Mouse (Mus musculus): ENCODE data around the gene Efcab14.

The Efcab14 gene

GRCm38 (mm10) chr4:115777627-115778026 lies 40.1 kb downstream of the Efcab14 start:
- CTCF ChIA-PET, result interaction anchor here (0.7 kb wide), 1 partner anchor 18 kb away, joined by 4 read pairs; no protein-coding TSS in a partner anchor

DNA sequence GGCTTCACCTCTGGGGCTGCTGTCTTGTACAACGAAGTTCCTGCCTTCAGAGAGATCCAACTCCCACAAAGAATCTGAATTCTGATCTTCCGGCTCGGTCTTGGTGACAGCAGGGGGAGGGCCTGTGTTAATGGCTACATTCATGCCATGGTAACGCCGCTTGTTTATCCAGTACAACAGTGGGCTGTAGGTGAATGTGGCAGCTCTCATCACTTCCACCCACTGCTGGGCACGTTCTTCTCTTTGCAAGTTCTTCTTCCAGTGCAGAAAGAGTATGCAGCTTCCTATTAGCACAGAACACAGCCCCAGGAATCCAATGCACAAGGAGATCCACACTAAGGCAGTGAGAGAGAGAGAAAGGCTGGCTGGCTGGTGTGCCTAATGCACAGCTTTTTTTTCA lies 42.7 kb downstream of the Efcab14 start:
- CTCF ChIA-PET, result no interaction called here

DNA sequence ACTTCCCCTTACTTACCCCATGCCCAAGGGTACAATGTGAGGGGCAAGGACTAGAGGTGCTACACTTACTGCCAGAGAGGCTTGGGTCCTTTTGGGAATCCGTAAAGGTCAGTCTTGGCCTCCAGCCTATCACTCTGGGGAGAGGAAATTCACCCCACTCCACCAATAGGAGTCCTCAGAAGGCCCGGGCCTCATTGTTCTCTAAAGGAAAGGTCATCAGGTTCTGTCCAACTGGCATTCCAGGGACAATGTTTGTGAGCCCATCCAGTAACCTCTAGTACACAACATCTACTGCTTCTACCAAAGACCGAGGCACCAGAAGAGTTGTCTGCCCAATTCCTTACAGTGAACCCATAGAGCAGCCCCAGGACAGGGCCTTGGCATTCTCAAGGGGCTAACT lies 43.4 kb downstream of the Efcab14 start, which contains the start of gene Tex38:
TSS of gene Tex38 (minus strand) at position 101 of the 400 bp plus-strand sequence.
- CTCF ChIA-PET, result no interaction called here

- CTCF ChIA-PET, result interaction anchor here (0.6 kb wide), 1 partner anchor 27 kb away, joined by 3 read pairs; no protein-coding TSS in a partner anchor
These were observed 44.7 kb downstream of the Efcab14 start for GRCm38 (mm10) chr4:115782026-115782805.

GRCm38 (mm10) chr4:115784769-115785510 lies 47.4 kb downstream of the Efcab14 start, which contains the start of gene Atpaf1:
TSS of gene Atpaf1 (plus strand) at chr4:115784812.
- CTCF ChIA-PET, result no interaction called here

DNA sequence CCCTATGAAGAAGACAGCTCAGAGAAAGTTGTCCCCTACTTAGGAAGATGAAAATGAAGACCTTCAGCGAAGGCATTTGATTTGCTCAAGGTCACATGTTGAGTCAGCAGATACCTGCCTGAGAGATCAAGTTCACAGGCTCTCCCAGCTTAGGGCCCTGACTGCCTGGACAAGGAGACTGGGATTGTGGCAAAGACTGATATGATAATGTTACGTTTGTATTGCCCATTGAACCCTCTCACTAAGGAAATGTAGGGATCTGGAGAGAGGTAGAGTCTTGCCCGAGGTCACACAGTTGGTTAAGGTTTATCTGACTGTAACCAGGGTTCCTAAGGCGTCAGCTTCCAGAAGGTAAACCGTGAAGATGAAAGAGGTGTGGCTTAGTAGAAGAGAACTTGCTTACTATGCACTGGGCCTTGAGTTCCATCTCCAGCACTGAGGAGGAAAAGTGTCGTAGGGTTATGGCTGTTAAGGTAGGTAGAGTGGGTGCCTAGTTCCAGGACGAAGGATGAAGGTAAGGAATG lies 48.0 kb downstream of the Efcab14 start:
- CTCF ChIA-PET, result no interaction called here

DNA sequence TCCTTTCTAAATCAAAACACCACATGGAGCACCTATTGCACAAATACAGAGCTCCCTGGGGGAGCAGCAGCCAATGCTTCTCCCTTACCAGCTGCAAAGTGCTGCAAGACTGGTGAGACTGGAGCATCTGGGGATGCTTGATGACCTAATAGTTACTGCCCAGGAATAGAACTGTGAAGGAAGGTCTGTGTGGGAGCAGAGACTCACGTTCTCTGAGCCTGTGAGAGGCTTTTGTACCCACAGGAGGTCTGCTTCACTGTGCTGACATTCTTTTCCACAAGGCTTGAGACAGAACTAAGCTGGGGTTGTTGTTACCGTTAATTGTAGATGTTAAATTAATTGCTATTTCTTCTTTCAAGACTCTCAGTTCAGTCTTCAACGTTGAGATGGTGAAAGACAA lies 53.3 kb downstream of the Efcab14 start:
- CTCF ChIA-PET, result no interaction called here

DNA sequence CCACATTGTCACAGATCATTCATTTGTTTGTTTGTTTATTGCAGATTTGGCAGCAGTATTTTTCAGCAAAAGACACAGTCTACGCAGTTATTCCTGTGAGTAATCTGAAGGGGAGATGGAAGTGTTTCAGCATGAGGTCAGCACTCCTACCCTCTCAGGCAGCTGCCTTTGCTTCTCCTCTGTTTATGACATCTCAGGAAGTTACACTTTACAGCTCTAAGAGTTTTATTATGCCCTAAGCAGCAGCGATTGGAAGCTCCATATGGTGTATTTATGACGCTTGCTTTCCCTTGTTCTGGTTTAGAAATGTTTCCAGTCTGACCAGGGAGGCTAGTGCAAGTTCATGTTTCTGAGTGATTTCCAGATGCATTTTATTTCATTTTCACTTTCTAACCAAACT lies 57.8 kb downstream of the Efcab14 start:
- CTCF ChIA-PET, result interaction anchor here (0.6 kb wide), 1 partner anchor 17 kb away, joined by 4 read pairs; no protein-coding TSS in a partner anchor

- CTCF ChIA-PET, result no interaction called here
These were observed 62.4 kb downstream of the Efcab14 start for GRCm38 (mm10) chr4:115799981-115800380.

- CTCF ChIA-PET, result no interaction called here
These were observed 74.8 kb downstream of the Efcab14 start for GRCm38 (mm10) chr4:115812326-115812725.

DNA sequence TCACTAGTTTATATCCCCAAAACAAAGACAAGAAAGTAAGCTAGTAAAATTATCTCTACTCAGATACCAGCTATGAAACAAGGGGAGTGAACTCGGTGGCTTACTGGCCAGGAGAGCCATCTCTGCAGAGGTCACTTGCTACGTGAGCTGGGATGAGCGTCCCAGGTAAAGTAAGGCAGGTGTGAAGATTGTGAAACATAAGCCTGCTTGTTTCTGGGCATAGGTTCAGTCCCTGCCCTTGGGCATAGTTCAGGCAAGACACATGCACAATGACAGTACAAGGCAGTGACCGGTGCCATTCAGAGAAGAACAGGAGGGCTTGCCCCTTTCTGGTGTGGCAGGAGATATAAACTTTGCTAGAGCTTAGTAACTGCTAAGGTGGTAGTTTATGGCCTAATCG lies 78.1 kb downstream of the Efcab14 start:
- CTCF ChIA-PET, result no interaction called here

DNA sequence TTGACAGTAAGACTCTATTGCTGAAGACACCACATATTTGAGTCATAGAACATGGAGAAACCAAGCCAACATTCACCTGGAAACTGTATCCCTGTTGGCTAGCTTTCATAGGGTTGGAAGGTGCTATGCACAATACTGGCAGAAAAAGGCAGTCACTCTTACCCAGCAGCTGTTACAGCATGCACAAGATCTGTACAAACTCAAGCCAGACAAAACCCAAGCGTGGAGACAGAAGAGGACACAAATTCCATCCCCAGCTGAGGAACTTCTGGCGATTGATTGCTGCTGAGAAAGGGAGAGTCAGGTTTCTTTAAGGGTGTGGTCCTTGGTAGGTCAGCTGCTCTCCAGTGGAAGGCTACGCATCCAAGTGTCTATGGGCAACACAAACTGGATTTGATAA lies 82.7 kb downstream of the Efcab14 start:
- CTCF ChIA-PET, result no interaction called here

DNA sequence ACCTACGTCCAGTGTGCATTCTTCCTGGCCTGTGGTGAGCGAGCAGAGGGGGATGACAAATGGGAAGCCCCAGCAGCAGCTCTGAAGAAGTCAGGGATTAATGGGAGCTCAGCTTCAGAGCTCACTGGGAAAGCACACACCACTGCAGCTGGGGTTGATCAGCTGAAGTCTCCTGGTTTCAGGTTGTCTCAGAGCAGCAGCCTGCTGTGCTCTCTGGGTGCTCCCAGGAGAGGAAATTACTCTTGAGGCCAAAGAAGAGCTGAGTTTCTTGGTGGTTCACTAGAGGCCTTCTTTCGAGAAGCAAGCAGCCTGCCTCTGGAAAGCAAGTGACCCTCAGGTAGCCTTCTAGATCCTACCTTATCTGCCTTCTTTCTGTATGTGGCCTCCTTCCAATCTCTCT lies 83.4 kb downstream of the Efcab14 start:
- CTCF ChIA-PET, result no interaction called here

GRCm38 (mm10) chr4:115821431-115821830 lies 83.9 kb downstream of the Efcab14 start:
- CTCF ChIA-PET, result no interaction called here

DNA sequence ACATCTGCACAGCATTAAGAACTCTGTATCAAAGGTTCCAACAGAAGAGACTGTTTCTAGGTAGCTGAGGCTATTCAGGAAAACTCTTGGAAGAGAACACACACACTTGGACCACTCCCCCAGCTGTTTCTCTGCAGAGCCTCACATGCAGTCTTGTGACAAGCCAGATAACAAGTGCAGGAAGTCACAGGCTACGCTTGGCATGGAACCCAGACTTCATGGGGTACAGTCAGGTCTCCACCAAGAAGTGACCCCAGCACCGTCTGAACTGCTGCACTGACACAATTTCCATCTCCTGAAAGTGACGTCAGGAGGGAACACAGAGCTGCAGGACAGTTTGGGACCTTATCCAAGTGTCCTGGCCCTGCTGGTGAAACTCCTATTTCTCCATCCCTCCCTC lies 84.4 kb downstream of the Efcab14 start:
- CTCF ChIA-PET, result no interaction called here

DNA sequence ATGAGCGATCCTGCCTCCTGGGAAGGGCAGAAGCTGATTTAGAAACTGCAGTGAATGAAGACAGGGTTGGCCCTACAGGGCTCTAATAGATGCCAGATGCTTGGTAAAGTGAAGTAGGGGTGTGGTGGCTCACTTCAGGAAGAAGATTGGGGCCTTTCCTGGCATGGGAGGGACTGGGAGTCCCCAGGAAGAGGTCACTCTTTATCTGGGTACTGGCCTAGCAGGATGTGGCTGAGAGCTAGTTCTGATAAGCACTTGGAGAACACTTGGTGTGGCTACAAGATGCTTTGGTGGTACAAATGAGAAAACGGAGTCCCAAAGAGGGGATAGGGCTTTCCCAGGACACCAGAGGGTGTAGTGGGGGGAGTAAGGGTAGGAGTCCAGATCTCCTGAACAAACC lies 86.6 kb downstream of the Efcab14 start:
- CTCF ChIA-PET, result no interaction called here

GRCm38 (mm10) chr4:115825271-115825670 lies 87.7 kb downstream of the Efcab14 start:
- CTCF ChIA-PET, result no interaction called here

Measured in spleen, embryonic (tissue).